Mouse (Mus musculus): ENCODE measurements around the gene Gnb2.
A peak's percentile ranks its signal among the peaks of the same experiment; 100 is the strongest.

Gnb2 gene

GRCm38 (mm10) chr5:137533117-137533827 is at the start of gene Gnb2, which contains the start of gene Epo:
Gnb2 (minus strand) TSS chr5:137533510.
Epo (minus strand) TSS chr5:137533242.
- DNase-seq = peak; percentile 99

GRCm38 (mm10) chr5:137582702-137583101 is 49.4 kb upstream of the Gnb2 start:
- no peak for DNase-seq

GRCm38 (mm10) chr5:137580246-137580645 is 46.9 kb upstream of the Gnb2 start:
- DNase-seq = no peak

DNA sequence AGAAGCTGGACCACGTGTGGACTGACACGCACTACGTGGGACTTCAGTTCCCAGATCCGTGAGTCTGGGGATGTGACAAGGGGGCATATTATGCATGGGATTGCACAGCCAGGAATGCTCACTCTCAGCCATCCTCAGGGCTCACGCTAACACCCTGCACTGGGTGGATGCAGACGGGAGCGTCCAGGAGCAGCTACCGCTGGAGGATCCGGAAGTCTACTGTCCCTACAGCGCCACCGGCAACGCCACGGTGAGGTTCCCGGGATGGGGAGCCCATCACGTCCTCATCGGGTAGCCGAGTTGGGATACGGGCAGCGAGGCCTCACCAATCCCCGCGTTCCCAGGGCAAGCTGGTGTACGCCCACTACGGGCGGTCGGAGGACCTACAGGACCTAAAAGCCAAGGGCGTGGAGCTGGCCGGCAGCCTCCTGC is 41.2 kb upstream of the Gnb2 start:
- DNase-seq = peak; percentile 75

- no peak for DNase-seq
These were observed 37.6 kb upstream of the Gnb2 start for GRCm38 (mm10) chr5:137570691-137571586.

DNA sequence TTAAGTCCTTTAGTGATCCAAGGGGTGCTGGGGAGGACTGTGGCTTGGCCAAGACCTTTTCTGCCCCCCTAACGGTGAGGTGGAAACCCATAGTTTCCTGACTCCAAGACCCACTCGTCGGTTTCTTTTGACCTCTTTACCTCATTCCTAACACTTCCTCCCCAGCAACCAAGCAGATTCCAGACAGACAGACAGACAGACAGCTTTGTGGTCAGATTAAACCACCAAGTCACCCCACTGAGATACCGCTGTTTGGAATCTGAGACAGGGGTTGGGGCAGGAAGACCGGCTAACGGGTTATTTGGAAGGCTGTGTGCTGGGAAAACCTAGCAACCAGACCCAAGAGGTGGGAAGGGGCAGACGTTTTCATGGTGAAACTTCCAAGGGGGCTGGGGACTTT is 36.9 kb upstream of the Gnb2 start:
- DNase-seq = no peak

GRCm38 (mm10) chr5:137569665-137570064 is 36.4 kb upstream of the Gnb2 start, which contains the start of gene Tfr2:
Tfr2 (plus strand) TSS chr5:137569840.
- no peak for DNase-seq

DNA sequence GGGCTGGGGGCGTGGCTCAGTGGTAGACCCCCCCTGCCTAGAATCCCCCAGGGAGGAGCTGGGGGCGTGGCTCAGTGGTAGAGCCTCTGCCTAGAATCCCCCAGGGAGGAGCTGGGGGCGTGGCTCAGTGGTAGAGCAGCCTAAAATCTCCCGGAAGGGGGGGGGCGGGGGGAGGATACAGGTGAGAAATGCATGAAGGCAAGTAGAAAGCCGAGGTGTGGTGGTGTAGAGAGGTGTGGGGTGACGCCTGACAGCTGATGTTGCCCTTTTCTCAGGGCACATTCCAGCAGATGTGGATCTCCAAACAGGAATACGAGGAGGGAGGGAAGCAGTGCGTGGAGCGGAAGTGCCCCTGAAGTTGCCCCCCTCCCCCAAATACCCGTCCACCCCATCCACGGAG is 35.7 kb upstream of the Gnb2 start:
- no peak for DNase-seq

DNA sequence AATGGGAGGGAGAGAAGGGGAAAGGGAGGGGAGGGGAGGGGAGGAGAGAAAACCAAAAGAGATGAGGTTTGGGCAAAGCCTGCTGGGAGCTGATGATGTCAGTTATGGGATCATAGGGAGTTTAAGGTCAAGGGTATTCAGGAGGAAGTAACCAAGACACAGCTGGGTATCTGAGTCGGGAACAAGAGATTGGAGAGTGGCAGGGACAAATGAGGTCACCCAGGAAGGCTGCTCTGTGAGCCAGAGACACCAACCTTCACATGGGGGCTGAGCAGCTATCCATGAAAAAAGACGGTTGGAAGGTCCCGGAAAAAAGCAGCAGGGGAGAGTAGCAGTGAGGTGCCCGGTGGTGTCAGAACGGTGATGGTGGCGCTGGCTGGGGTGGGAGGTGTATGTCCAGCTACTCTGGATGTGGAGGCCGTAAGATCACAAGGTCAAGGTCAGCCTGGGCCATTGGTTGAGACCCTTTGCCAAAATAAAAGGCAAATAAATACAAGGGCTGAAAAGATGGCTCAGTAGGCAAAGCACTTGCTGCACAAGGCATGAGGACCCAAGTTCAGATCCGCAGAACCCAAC is 35.0 kb upstream of the Gnb2 start:
- DNase-seq = no peak

DNA sequence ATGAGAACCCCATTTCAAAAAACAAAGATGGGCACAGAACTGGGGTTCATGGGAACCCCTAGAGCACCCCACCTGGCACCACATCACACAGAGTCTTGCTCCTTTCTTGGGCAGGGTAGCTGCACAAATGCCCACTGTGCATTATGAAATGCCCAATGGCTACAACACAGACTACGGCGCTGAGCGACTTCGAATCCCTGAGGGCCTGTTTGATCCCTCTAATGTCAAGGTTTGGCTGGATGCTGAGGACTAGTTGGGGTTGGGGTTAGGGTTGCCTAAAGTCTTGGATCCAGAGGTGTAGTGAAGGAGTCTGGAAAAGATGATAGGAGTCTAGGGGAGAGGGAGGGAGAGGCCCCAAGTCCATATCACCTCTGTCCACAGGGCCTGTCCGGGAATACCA is 33.1 kb upstream of the Gnb2 start:
- DNase-seq = no peak

DNA sequence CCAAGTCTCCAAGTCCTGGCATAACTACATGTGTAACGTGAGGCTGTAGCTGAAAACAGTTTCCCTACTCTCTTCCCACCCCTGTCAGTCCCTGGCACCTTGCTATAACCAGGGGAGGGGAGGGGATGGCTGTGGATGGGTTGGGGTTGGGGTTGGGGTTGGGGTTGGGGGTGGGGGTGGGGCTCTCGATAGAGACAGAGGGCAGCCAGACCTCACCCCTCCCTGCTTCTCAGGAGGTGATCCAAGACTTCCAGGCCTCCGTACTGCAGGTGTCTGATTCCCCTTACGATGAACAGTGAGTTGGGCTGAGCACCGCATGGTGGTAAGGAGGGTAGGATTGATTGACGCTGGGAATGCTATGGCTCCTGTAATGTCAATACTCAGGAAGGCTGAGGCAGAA is 32.4 kb upstream of the Gnb2 start:
- no peak for DNase-seq

- no peak for DNase-seq
These were observed 29.7 kb upstream of the Gnb2 start for GRCm38 (mm10) chr5:137562965-137563364.

DNA sequence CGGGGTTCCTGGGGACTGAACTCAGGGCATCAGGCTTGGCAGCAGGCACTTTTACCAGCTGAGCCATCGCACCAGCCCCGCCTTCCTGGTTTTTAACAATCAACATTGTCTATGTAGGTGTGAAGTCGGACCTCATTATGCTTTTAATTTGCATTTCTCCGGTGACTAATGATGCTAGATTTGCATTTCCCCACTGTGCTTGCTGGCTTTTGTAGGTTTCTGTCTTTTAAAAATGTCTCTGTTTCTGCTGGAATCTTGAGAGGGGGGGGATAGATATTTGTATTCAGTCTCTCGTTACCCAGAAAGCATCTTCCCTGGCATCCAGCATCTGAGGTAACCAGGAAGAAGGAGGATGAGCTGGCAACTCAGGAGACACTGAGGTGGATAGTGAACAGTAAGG is 28.2 kb upstream of the Gnb2 start:
- DNase-seq = no peak

- no peak for DNase-seq
These were observed 20.6 kb upstream of the Gnb2 start for GRCm38 (mm10) chr5:137553898-137554297.

GRCm38 (mm10) chr5:137553411-137553837 is 20.1 kb upstream of the Gnb2 start, which contains the start of gene Actl6b:
Actl6b (plus strand) TSS chr5:137553517.
- DNase-seq = peak; percentile 94

- no peak for DNase-seq
These were observed 19.7 kb upstream of the Gnb2 start for GRCm38 (mm10) chr5:137553000-137553399.

DNA sequence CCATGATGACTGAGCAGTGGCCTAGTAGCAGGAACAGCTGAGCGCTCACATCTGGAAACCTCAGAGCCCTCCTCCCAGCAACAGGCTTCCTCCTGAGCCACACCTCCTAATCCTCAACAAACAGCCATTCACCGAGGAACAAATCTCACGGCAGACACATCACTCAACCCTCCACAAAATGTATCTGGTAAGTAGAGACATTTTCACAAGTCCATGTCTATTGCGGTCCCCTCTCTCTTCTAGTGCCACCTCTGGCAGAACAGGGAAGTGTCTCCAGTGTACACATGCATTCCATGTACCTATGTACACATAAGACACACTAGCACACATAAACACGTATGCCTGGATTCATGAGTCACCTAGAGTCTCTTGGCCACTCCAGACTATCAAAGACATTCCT is 17.8 kb upstream of the Gnb2 start:
- no peak for DNase-seq

DNA sequence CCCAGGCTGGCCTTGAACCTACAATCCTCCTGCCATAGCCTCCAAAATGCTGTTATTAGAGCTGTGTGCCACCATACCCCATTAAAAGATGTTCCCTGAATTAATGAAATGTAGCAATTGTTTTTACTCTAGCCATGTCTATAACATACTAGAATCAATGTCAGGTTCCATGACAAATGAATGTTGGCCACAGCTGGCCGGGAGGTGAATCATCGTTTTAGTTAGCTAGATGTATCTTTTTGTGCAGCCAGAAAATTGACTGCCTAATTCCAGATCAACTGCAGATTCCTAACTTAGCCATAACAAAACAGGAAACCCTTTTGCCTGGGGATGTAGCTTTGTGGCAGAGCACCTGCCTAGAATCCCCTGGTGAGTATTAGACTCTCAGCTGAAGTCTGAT is 16.5 kb upstream of the Gnb2 start:
- no peak for DNase-seq

DNA sequence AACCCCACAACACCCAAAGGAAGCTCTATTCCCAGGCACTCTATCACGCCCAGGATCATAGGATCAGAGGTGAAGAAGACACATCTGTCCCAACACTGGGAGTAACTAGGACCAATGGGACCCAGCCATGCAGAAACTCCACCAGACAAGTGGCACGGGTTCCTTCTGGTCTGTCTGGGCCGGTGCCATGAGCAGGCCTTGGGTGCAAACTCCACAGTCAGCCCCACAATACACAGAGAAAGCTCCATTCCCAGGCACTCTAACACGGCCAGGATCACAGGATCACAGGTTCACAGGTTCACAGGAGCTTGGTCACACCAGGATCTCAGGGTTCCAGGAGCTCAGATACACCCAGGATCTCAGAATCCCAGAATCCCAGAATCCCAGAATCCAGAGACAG is 12.3 kb upstream of the Gnb2 start:
- DNase-seq = no peak

DNA sequence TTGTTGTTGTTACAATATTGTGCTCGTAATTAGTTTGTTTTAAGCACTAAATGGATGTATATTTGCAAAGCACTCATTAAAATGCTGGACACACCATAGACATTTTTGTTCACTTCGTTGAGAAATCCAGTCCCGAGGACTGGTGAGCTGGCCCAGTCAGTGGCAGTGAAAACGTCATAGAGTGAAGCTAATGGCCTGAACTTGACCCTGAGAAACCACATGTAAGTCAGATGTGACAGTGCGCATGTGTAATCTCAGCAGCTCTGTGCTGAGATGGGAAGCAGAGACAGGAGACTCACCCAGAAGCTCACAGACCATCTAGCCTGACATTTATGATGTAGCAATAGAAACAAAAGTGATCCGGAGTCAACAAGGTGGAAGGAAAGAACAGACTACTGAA is 11.6 kb upstream of the Gnb2 start:
- DNase-seq = no peak

DNA sequence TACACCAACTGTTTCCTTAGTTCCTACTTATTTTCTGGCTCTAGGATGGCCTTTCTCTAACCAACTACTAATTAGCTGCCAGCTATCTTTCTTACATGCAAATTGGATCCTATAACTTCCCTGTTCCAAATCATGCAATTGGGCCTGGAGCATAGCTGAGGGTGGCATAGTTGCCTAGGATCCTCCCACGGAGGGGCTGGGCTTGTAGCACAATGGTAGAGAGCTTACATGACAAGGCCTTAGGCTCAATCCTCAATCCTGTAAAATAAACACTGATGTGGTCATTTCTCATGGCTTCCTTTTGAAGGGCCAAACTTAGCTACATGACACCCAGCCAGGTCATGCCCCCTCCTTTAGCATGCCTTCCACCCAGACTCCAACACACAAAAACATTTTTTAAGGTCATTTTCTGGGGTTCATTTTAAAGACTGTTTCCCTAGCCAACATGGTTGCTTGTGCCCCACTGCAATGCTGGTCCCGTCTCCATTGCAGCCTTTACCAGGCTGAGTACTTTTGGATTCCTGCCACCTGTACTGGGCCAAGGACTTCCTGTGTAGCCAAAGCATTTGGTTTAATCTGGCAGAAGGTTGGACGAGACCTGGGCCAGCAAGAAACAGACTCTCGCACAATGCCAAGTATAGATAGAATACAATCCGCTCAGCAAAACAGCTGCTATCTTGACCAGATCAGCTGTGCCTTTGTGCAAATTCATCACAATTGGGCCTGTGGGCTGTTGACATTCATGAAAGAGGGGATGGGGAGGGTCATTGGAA is 8.6 kb upstream of the Gnb2 start:
- peak; percentile 75 for DNase-seq

- DNase-seq = no peak
These were observed 7.7 kb upstream of the Gnb2 start for GRCm38 (mm10) chr5:137540991-137541390.

- DNase-seq = peak; percentile 73
These were observed 6.0 kb upstream of the Gnb2 start for GRCm38 (mm10) chr5:137539291-137539801.

All from cerebellum, adult 8-10 months (tissue).